Mouse (Mus musculus) urinary bladder, postnatal 4 days (tissue): ENCODE measurements at regions not wholly inside any gene's neighbourhood (a gene's known extent, or its start where the extent isn't known, plus 50 kb on each side); places are given as distances from the start of the nearest gene placed in this dataset.
A peak's percentile ranks its signal among the peaks of the same experiment; 100 is the strongest.

Source experiments
- DNase-seq, 2 experiments: peaks; one replicate each; pipeline ENCODE4 v3.0.0; 2021 to 2022; ENCODE audit warnings: low spot score in 2 of 2

GRCm38 (mm10) chr1:64200387-64201023, 78.4 kb upstream of the Klf7 start:
- peak in 1 of 2 experiments; percentile 10 for DNase-seq

- no peak for DNase-seq
Measured at GRCm38 (mm10) chr1:64198781-64199180, 76.7 kb upstream of the Klf7 start.

DNA sequence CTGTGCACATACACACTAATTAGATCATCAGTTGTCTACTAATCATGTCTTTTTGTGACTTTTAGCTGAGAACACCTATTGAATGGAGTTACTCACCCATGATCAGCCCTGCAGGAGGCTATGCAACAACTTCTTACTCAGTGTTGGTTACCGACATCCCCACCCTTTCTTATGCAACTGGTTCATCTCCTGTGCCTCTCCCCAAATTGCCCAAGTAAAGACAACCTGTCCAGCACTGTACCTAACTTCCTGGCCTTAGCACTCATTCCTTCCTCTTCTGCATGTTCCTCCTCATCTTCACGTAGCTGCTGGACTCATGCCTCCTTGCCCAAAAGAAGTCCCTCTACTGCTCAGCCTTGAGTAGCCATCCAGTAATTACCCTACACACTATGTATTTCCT, 76.2 kb upstream of the Klf7 start:
- DNase-seq = no peak

DNA sequence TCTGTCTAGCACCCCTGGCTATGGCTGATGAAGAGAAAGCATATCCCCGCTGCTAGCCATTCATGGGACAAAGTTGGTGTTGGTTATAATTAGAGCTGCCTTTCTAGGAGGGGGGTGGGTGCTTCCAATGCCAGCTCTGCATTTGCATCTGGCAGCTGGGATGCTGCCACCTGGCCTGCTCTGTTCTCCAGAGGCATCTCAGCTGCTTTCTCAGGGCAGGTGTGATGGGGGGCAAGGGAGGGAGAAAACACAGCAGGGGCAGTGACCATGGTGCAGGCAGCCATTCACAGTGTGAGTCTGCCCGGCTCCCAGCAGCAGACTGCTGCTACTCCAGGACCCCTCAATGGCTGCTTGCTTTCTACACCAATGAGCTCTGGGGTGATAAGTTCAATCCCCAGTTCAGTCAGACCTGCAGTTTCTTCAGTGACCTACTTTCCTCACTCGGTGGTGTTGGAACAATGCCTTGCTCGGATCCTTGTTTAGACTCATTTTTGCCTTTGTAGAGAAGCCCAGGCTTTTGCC, 73.9 kb upstream of the Klf7 start:
- DNase-seq = no peak

GRCm38 (mm10) chr1:64195294-64195693, 73.2 kb upstream of the Klf7 start:
- DNase-seq = no peak

- no peak for DNase-seq
Measured at GRCm38 (mm10) chr1:64193150-64193838, 71.2 kb upstream of the Klf7 start.

- no peak for DNase-seq
Measured at GRCm38 (mm10) chr1:64192736-64193135, 70.7 kb upstream of the Klf7 start.

GRCm38 (mm10) chr1:64191242-64192220, 69.4 kb upstream of the Klf7 start:
- DNase-seq = no peak

DNA sequence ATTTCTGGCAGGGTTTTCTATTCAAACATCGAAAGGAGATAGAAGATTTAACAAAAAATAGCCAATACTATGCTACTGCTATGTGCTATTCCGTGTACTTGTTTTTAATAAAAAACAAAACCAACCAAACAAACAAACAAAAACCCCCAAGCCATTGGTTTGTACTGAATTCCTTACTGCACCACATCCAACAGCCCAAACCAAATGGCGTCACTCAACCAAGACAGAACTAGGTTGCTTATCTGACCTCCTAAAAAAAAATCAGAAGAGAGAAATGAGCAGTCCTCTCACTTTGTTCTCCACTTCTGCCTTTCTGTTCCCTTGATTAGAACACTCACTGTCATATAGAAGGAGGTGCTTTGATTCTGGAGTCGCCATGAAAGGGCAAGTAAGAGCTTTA, 68.6 kb upstream of the Klf7 start:
- DNase-seq = no peak

DNA sequence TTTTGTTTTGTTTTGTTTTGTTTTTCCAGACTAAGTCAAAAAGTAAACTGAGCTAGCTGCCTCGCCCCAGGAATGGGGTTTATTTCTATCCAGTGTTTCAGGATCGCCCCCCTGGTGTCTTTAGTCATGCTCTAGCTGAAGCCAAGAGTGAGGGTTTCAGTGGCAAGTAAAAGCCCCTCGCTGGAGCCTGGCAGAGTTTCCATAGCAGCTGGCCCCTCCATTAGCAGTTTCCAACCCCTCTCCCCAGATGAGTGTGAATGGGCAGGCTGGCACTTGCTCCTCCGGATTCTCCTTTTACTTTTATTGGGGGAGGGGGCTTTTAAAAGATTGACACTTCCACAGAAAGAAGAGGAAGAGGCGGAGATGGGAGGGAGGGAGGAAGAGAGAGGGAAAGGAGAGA, 68.0 kb upstream of the Klf7 start:
- DNase-seq = no peak

GRCm38 (mm10) chr1:64189471-64189870, 67.4 kb upstream of the Klf7 start:
- DNase-seq = no peak

- DNase-seq = no peak
Measured at GRCm38 (mm10) chr1:64187796-64188513, 65.9 kb upstream of the Klf7 start.

- no peak for DNase-seq
Measured at GRCm38 (mm10) chr1:64173708-64174107, 51.6 kb upstream of the Klf7 start.

DNA sequence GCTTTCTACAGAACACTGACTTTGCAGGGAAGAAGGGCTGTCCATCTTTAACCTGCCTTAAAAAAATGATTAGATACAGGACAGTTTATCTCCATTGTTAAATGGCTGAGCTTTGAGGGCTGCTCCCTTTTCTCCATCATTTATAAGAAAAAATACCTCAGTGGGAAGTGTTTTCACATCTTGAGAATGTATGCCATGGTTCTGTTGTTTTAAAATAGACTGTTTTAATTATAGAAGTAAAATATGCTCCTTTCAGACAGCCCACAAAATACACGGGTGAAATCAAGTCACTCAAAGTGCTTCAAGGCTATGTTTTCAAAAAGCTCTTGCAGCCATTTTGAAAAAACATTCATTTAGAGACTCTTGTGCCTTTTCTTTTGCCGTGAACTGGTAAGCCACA, 50.0 kb upstream of the Klf7 start:
- no peak for DNase-seq
